Mouse (Mus musculus): Measurements from ENCODE around the gene Ccdc43. TPM values are rescaled to one million over a fixed set of nuclear protein-coding genes. Genes with fewer than 3 reads are reported as not detected.

The Ccdc43 gene
- total and polyA plus RNA-seq, 3 experiments, result 39.3 to 41.7 TPM; not detected in 1

- H3K9me3 ChIP-seq (replicated peaks; ENCODE audit: insufficient read depth, low read length), result no peaks in the 10 kb centered on the region
- peaks cover 0 to 5% of the 10 kb centered on the region in 2 experiments; a peak in 1 of 4 replicates for H3K4me1 ChIP-seq (ENCODE audit: control insufficient read depth in 1 of 2, insufficient read depth in 2 of 2, low read length in 2 of 2)
- no peak overlapping the region for H3K4me3 ChIP-seq (ENCODE audit: control insufficient read depth in 1 of 2, insufficient read depth in 1 of 2, low read depth in 2 of 2, low read length in 2 of 2)
- peaks cover 6 to 14% of the 10 kb centered on the region in 2 experiments; a peak in 3 of 4 replicates for H3K27me3 ChIP-seq (ENCODE audit: control insufficient read depth in 1 of 2, insufficient read depth in 2 of 2, low read length in 2 of 2)
- no peak overlapping the region for H3K9ac ChIP-seq (ENCODE audit: control insufficient read depth, low read depth, low read length, poor library complexity, severe bottlenecking)
- no peaks in the 10 kb centered on the region for H3K36me3 ChIP-seq (ENCODE audit: control insufficient read depth in 1 of 2, insufficient read depth in 2 of 2, low read length in 2 of 2)
- no peak overlapping the region for H3K27ac ChIP-seq (ENCODE audit: control insufficient read depth, low read depth, low read length)
- H3K79me2 ChIP-seq (ENCODE audit: control insufficient read depth, insufficient read depth, low read length, poor library complexity), result no peaks in the 10 kb centered on the region
- TF ChIP-seq RAD21 (IDR thresholded peaks at IDR 0.05; ENCODE audit: low read depth, low read length) (peak; percentile 27), CTCF (IDR thresholded peaks at IDR 0.05 in 2 of 3, conservative IDR thresholded peaks at IDR 0.05 in 1 of 3; ENCODE audit: control insufficient read depth in 1 of 3, insufficient read depth in 1 of 3, low read depth in 2 of 3, low read length in 3 of 3, poor library complexity in 1 of 3, severe bottlenecking in 1 of 3) (peak; percentile 24 to 48 (median 47)), MXI1 (IDR thresholded peaks at IDR 0.05; ENCODE audit: low read depth, low read length) (no peak)
- DNase-seq (ENCODE audit: low read depth, low spot score), result peak; percentile 52
These were observed 28.0 kb upstream of the Ccdc43 start for GRCm38 (mm10) chr11:102725574-102725973.

GRCm38 (mm10) chr11:102716135-102716534, 18.6 kb upstream of the Ccdc43 start:
- TF ChIP-seq ELF1 (IDR thresholded peaks at IDR 0.05; ENCODE audit: low read depth, low read length) (no peak), SMC3 (IDR thresholded peaks at IDR 0.05; ENCODE audit: low read depth, low read length) (no peak), KAT2A (conservative IDR thresholded peaks at IDR 0.05; ENCODE audit: low read depth, low read length) (no peak), TAL1 (IDR thresholded peaks at IDR 0.05; ENCODE audit: low read length) (no peak), NRF1 (IDR thresholded peaks at IDR 0.05; ENCODE audit: insufficient read depth, low read depth, low read length, poor library complexity, severe bottlenecking) (no peak), MYC (IDR thresholded peaks at IDR 0.05; ENCODE audit: low read depth, low read length) (no peak), UBTF (IDR thresholded peaks at IDR 0.05; ENCODE audit: borderline replicate concordance, insufficient read depth, low read depth, low read length) (no peak), GATA1 (IDR thresholded peaks at IDR 0.05; ENCODE audit: low read depth, low read length) (no peak), JUND (IDR thresholded peaks at IDR 0.05; ENCODE audit: low read depth, low read length) (no peak), MAZ (IDR thresholded peaks at IDR 0.05; ENCODE audit: low read depth, low read length) (no peak), MXI1 (IDR thresholded peaks at IDR 0.05; ENCODE audit: low read depth, low read length) (no peak), ZC3H11A (IDR thresholded peaks at IDR 0.05; ENCODE audit: low read depth, low read length) (no peak), NELFE (IDR thresholded peaks at IDR 0.05; ENCODE audit: low read depth, low read length) (no peak), CHD1 (IDR thresholded peaks at IDR 0.05; ENCODE audit: low read depth, low read length) (no peak)
- no peaks in the 10 kb centered on the region for H3K9me3 ChIP-seq (replicated peaks; ENCODE audit: insufficient read depth, low read length)
- H3K9ac ChIP-seq (ENCODE audit: control insufficient read depth, low read depth, low read length, poor library complexity, severe bottlenecking), result no peak overlapping the region
- no peaks in the 10 kb centered on the region for H3K4me1 ChIP-seq (ENCODE audit: control insufficient read depth in 1 of 2, insufficient read depth in 2 of 2, low read length in 2 of 2)
- no peak for DNase-seq (ENCODE audit: low read depth, low spot score)
- H3K27ac ChIP-seq (ENCODE audit: control insufficient read depth, low read depth, low read length), result no peak overlapping the region
- no peaks in the 10 kb centered on the region for H3K79me2 ChIP-seq (ENCODE audit: control insufficient read depth, insufficient read depth, low read length, poor library complexity)
- no peaks in the 10 kb centered on the region for H3K36me3 ChIP-seq (ENCODE audit: control insufficient read depth in 1 of 2, insufficient read depth in 2 of 2, low read length in 2 of 2)
- H3K27me3 ChIP-seq (ENCODE audit: control insufficient read depth in 1 of 2, insufficient read depth in 2 of 2, low read length in 2 of 2), result peaks cover 4 to 10% of the 10 kb centered on the region in 2 experiments; a peak in 2 of 4 replicates
- no peak overlapping the region for H3K4me3 ChIP-seq (ENCODE audit: control insufficient read depth in 1 of 2, insufficient read depth in 1 of 2, low read depth in 2 of 2, low read length in 2 of 2)
